Mouse (Mus musculus): Measurements from ENCODE around the gene Actg2. TPM values are rescaled to one million over a fixed set of nuclear protein-coding genes. Genes with fewer than 3 reads are reported as not detected.

The Actg2 gene
- polyA plus RNA-seq, 1 experiment from 2014 or later: 2.2 TPM

DNA sequence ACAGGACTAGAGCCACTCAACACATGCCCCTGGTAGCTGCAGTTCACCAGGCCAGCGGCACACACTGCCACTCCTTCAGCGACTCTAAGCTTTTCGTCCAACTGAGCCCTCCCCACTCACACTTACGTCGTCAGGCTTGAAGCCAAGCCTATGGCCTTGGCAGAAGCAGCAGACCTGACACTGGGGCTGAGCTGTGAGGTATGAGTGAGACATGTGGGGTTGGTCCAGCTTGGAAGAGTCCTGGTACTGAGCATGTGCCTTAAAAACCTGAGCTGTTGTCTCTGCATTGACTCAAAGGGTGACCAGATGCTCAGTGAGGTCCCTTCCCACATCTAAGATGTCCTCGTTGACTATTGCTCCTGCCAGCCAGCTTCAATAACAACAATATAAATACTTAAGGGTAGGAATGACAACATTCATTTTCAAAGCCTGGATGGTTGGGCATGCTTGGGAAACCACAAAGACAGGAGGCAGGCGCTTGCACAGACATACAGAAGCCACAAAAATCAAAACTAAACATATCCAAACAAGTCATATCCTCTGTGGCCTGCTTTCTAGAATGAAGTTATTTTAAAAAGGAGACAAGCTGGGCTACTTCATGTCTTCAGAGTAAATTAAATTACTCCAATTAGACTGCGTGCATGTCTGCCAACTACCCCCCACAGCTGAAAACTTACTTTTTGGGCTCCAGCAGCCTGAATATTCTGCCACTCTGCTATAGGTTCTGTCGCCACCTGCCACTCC, 39.9 kb downstream of the Actg2 start:
- no peak for ATAC-seq (ENCODE audit: low FRiP score)
- WGBS: 94% methylated on average over 9 of the region's 9 CpGs

DNA sequence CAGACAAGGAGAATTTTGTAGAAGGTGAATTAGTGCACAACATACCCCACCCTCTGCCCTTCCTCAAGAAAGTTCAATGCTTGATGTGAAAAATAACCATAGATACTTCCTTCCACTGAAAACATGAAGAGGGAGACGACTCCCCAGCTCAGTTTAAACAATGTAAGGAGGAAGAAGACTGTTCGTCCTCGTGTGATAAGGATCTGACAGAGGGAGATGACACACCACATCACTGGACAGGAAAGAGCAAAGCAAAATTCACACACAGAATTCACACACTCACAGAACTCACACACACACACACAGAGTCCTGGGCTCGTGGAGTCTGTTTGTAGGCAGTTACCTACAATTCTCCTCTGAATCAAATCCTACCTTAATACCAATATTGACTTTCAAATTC, 45.4 kb downstream of the Actg2 start:
- H3K9ac ChIP-seq (ENCODE audit: low read depth, low read length): no peak overlapping the region
- H3K27me3 ChIP-seq (ENCODE audit: control insufficient read depth, insufficient read depth, low read length): no peaks in the 10 kb centered on the region
- DNase-seq (ENCODE audit: low spot score): no peak
- no peak overlapping the region for H3K4me2 ChIP-seq (replicated peaks; ENCODE audit: low read depth, low read length)
- no peaks in the 10 kb centered on the region for H3K9me3 ChIP-seq (ENCODE audit: control insufficient read depth, low read length)
- no peaks in the 10 kb centered on the region for H3K4me1 ChIP-seq (replicated peaks; ENCODE audit: control insufficient read depth, insufficient read depth, low read length)
- no peak overlapping the region for H3K27ac ChIP-seq (ENCODE audit: low read depth, low read length)
- WGBS: 84% methylated on average over 4 of the region's 4 CpGs
- no peaks in the 10 kb centered on the region for H3K36me3 ChIP-seq (ENCODE audit: control insufficient read depth, insufficient read depth, low read length)
- ATAC-seq (ENCODE audit: low FRiP score): no peak
- H3K4me3 ChIP-seq (ENCODE audit: low read depth, low read length): no peak overlapping the region

More for the DNA sequence above, 39.9 kb downstream of the Actg2 start:
- no peak overlapping the region for H3K9ac ChIP-seq (ENCODE audit: low read depth, low read length)
- no peaks in the 10 kb centered on the region for H3K4me1 ChIP-seq (replicated peaks; ENCODE audit: control insufficient read depth, insufficient read depth, low read length)
- H3K27me3 ChIP-seq (ENCODE audit: control insufficient read depth, insufficient read depth, low read length): no peaks in the 10 kb centered on the region
- no peak overlapping the region for H3K27ac ChIP-seq (ENCODE audit: low read depth, low read length)
- no peaks in the 10 kb centered on the region for H3K36me3 ChIP-seq (ENCODE audit: control insufficient read depth, insufficient read depth, low read length)
- H3K4me3 ChIP-seq (ENCODE audit: low read depth, low read length): no peak overlapping the region
- no peak overlapping the region for H3K4me2 ChIP-seq (replicated peaks; ENCODE audit: low read depth, low read length)
- DNase-seq (ENCODE audit: low spot score): no peak
- no peaks in the 10 kb centered on the region for H3K9me3 ChIP-seq (ENCODE audit: control insufficient read depth, low read length)

DNA sequence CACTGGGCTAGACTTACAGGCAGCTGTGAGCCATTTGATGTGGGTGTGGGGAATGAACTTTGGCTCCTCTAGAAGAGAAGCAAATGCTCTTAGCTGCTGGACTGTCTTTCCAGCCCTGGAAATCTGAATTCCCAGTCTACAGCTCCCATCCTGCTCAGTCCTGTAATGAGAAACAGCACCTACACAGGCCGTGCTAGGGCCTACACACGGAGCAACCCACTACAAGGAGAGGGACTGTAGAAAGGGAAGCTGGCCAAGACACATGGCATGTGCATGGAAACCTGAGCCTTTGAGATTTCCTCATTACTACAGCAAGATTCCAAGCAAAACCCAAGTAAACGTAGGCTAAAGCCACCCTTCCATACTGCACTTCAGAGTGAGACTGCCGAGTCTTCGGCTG, 47.9 kb downstream of the Actg2 start:
- H3K4me3 ChIP-seq (ENCODE audit: low read depth, low read length): no peak overlapping the region
- ATAC-seq (ENCODE audit: low FRiP score) (no peak), DNase-seq (ENCODE audit: low spot score) (no peak)
- H3K9me3 ChIP-seq (ENCODE audit: control insufficient read depth, low read length): no peaks in the 10 kb centered on the region
- WGBS: 87% methylated on average over 5 of the region's 5 CpGs
- H3K27me3 ChIP-seq (ENCODE audit: control insufficient read depth, insufficient read depth, low read length): no peaks in the 10 kb centered on the region
- H3K4me2 ChIP-seq (replicated peaks; ENCODE audit: low read depth, low read length): no peak overlapping the region
- H3K4me1 ChIP-seq (replicated peaks; ENCODE audit: control insufficient read depth, insufficient read depth, low read length): no peaks in the 10 kb centered on the region
- H3K9ac ChIP-seq (ENCODE audit: low read depth, low read length): no peak overlapping the region
- no peaks in the 10 kb centered on the region for H3K36me3 ChIP-seq (ENCODE audit: control insufficient read depth, insufficient read depth, low read length)
- no peak overlapping the region for H3K27ac ChIP-seq (ENCODE audit: low read depth, low read length)

DNA sequence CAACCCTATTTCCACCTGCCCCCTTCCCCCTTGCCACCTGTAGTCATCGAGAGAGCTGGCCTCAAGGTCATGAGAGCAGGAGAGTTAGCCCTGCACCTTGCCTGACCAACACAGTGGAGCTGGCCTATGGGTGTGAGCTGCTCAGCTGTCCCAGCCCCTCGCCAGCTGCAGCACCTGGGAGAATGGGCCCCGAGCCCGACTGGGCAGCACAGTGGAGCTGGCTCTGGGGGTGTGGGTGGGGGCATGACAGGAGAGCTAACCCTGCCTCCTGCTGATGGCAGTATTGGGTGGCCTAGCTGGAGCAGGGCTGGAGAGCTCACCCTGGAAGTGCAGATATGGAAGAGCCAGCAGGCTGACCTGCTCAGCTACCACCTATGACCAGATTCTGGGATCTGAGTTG, 48.8 kb downstream of the Actg2 start:
- 94% methylated on average over 4 of the region's 4 CpGs for WGBS
- Histone ChIP-seq H3K4me1 (replicated peaks; ENCODE audit: control insufficient read depth, insufficient read depth, low read length) (no peaks in the 10 kb centered on the region), H3K4me3 (ENCODE audit: low read depth, low read length) (no peak overlapping the region), H3K9me3 (ENCODE audit: control insufficient read depth, low read length) (no peaks in the 10 kb centered on the region), H3K27ac (ENCODE audit: low read depth, low read length) (no peak overlapping the region), H3K9ac (ENCODE audit: low read depth, low read length) (no peak overlapping the region), H3K36me3 (ENCODE audit: control insufficient read depth, insufficient read depth, low read length) (no peaks in the 10 kb centered on the region), H3K4me2 (replicated peaks; ENCODE audit: low read depth, low read length) (no peak overlapping the region), H3K27me3 (ENCODE audit: control insufficient read depth, insufficient read depth, low read length) (no peaks in the 10 kb centered on the region)
- DNase-seq (ENCODE audit: low spot score): no peak
- no peak for ATAC-seq (ENCODE audit: low FRiP score)

DNA sequence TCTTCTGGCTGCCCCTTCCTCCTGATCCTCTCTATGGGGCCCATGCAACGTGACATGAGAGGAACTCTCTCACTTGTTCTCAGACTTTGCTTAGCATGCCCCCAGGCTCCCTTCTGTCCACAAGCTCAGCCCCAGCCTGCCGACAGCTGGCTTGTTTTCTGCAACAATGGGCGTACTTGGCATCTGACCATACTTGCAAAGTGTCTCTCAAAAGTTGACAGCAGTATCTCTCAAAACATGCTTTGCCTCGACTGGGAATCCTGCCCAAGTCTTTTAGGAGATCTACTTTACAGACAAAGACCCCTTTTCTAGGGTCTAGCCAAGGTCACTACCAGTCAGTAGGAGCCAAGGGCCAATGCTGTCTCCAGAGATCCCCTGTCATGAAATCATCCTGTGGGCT, 50.2 kb downstream of the Actg2 start:
- no peaks in the 10 kb centered on the region for H3K27me3 ChIP-seq (ENCODE audit: control insufficient read depth, insufficient read depth, low read length)
- H3K27ac ChIP-seq (ENCODE audit: low read depth, low read length): no peak overlapping the region
- 0 out of 2 replicates have a peak, but pooled peaks cover 2% of the 10 kb centered on the region for H3K36me3 ChIP-seq (ENCODE audit: control insufficient read depth, insufficient read depth, low read length)
- H3K4me1 ChIP-seq (replicated peaks; ENCODE audit: control insufficient read depth, insufficient read depth, low read length): no peaks in the 10 kb centered on the region
- no peak overlapping the region for H3K9ac ChIP-seq (ENCODE audit: low read depth, low read length)
- H3K4me3 ChIP-seq (ENCODE audit: low read depth, low read length): no peak overlapping the region
- DNase-seq (ENCODE audit: low spot score): no peak
- WGBS: 79% methylated on average over 4 of the region's 4 CpGs
- no peak overlapping the region for H3K4me2 ChIP-seq (replicated peaks; ENCODE audit: low read depth, low read length)
- no peak for ATAC-seq (ENCODE audit: low FRiP score)
- no peaks in the 10 kb centered on the region for H3K9me3 ChIP-seq (ENCODE audit: control insufficient read depth, low read length)

DNA sequence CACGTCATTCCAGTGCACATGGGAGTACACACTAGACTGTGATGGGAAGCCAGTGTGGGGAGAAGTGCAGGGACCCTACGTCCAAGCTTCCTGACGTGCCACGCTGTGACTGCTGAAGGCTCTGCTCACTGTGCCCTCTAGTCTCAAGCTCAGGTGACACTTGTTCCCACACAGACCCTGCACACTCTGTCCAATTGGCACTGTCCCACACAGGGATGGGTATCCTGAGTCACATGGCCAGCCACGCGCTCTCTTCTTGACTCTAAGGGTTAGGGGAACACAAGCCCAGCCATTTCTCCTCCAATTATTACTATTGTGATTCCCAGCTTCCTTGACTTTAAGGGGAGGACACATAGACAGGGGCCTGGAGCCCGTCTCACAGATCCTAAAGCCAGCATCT, 52.3 kb downstream of the Actg2 start:
- Histone ChIP-seq H3K4me1 (replicated peaks; ENCODE audit: control insufficient read depth, insufficient read depth, low read length) (no peaks in the 10 kb centered on the region), H3K27me3 (ENCODE audit: control insufficient read depth, insufficient read depth, low read length) (no peaks in the 10 kb centered on the region), H3K9ac (ENCODE audit: low read depth, low read length) (no peak overlapping the region), H3K4me2 (replicated peaks; ENCODE audit: low read depth, low read length) (no peak overlapping the region), H3K4me3 (ENCODE audit: low read depth, low read length) (no peak overlapping the region), H3K9me3 (ENCODE audit: control insufficient read depth, low read length) (no peaks in the 10 kb centered on the region), H3K27ac (ENCODE audit: low read depth, low read length) (no peak overlapping the region), H3K36me3 (ENCODE audit: control insufficient read depth, insufficient read depth, low read length) (0 out of 2 replicates have a peak, but pooled peaks cover 4% of the 10 kb centered on the region)
- no peak for DNase-seq (ENCODE audit: low spot score)
- no peak for ATAC-seq (ENCODE audit: low FRiP score)
- 99% methylated on average over 7 of the region's 7 CpGs for WGBS

DNA sequence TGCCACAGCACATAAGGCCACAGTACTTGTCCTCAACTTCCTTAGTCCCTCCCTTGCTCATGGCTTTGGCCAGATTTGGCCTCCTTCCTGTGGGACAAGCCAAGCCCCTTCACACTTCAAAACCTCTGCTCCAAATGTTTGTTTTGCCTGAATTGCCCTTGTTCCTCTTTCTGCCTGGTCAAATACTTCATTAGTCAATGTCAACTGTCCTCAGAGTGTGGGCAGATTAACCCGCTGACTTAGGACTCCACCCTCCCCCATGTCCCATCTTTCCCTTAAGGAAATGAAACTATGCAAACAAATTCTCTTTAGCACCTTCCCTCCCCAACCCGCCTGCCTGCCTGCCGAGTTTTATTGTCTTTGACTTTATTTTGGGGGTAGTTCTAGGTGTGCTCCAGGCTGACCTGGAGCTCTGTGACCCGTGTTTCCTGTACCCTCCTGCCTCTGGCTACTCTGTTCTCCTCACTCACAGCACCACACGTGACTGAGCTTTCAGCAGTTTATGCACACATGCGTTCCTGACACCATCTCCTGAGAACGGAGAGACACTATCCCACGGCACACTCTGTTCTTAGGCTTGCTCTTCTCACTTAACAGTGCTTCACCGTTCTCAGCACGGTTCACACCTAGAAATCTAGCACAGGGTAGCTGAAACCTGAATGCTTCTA, 53.5 kb downstream of the Actg2 start:
- H3K9me3 ChIP-seq (ENCODE audit: control insufficient read depth, low read length): no peaks in the 10 kb centered on the region
- H3K4me3 ChIP-seq (ENCODE audit: low read depth, low read length): no peak overlapping the region
- ATAC-seq (ENCODE audit: low FRiP score) (no peak), DNase-seq (ENCODE audit: low spot score) (no peak)
- H3K4me1 ChIP-seq (replicated peaks; ENCODE audit: control insufficient read depth, insufficient read depth, low read length): no peaks in the 10 kb centered on the region
- no peak overlapping the region for H3K27ac ChIP-seq (ENCODE audit: low read depth, low read length)
- no peak overlapping the region for H3K4me2 ChIP-seq (replicated peaks; ENCODE audit: low read depth, low read length)
- WGBS: 70% methylated on average over 10 of the region's 10 CpGs
- 0 out of 2 replicates have a peak, but pooled peaks cover 4% of the 10 kb centered on the region for H3K36me3 ChIP-seq (ENCODE audit: control insufficient read depth, insufficient read depth, low read length)
- H3K9ac ChIP-seq (ENCODE audit: low read depth, low read length): no peak overlapping the region
- no peaks in the 10 kb centered on the region for H3K27me3 ChIP-seq (ENCODE audit: control insufficient read depth, insufficient read depth, low read length)

DNA sequence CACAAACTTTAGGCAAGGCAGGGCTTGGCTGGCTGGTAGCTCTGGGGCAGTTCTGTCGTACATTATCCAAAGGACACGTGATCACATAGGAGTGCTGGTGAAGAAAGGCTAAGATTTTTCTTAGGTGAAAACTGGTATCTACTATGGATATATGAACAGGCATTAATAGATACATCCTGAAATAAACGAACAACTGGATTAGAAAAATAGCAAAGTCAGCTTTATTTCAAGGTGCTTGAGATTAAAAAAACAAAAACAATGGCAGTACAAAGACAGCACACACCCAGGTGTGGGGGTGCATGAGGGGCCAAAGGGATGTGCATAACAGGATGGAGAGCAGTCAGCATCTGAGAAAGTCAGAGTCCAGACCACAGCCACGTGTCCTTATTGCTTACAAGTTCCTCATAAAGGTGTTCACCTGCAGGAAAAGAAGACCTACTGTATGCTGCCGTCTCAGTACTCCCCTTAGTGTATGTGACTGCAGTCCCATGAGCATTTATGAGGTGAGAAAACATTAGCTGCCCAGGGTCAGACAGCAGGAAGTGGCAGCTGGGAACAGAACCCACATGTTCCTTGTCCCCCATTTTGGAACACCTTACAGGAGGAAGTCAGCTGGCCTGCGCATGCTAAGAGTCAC, 55.9 kb downstream of the Actg2 start:
- Histone ChIP-seq H3K4me1 (replicated peaks; ENCODE audit: control insufficient read depth, insufficient read depth, low read length) (no peaks in the 10 kb centered on the region), H3K4me3 (ENCODE audit: low read depth, low read length) (no peak overlapping the region), H3K36me3 (ENCODE audit: control insufficient read depth, insufficient read depth, low read length) (0 out of 2 replicates have a peak, but pooled peaks cover 4% of the 10 kb centered on the region), H3K27me3 (ENCODE audit: control insufficient read depth, insufficient read depth, low read length) (no peaks in the 10 kb centered on the region), H3K4me2 (replicated peaks; ENCODE audit: low read depth, low read length) (no peak overlapping the region), H3K27ac (ENCODE audit: low read depth, low read length) (no peak overlapping the region), H3K9ac (ENCODE audit: low read depth, low read length) (no peak overlapping the region), H3K9me3 (ENCODE audit: control insufficient read depth, low read length) (no peaks in the 10 kb centered on the region)
- WGBS: 91% methylated on average over 6 of the region's 6 CpGs
- no peak for ATAC-seq (ENCODE audit: low FRiP score)
- DNase-seq (ENCODE audit: low spot score): no peak

Data from hindbrain, embryonic 11.5 days (tissue).